Mouse (Mus musculus) bone marrow macrophage, adult 2 months (primary cell): ENCODE measurements at regions not wholly inside any gene's neighbourhood (a gene's known extent, or its start where the extent isn't known, plus 50 kb on each side); places are given as distances from the start of the nearest gene placed in this dataset.

Experiments
- CTCF ChIP-seq: IDR thresholded peaks from 2 replicates; pipeline ENCODE4 v1.5.1; 2012; ENCODE audit warnings: low read depth, mild to moderate bottlenecking, low read length, moderate library complexity
- POLR2A ChIP-seq: IDR thresholded peaks from 2 replicates; pipeline ENCODE4 v1.6.1; 2012; ENCODE audit warnings: mild to moderate bottlenecking, low read depth, low read length, borderline replicate concordance

DNA sequence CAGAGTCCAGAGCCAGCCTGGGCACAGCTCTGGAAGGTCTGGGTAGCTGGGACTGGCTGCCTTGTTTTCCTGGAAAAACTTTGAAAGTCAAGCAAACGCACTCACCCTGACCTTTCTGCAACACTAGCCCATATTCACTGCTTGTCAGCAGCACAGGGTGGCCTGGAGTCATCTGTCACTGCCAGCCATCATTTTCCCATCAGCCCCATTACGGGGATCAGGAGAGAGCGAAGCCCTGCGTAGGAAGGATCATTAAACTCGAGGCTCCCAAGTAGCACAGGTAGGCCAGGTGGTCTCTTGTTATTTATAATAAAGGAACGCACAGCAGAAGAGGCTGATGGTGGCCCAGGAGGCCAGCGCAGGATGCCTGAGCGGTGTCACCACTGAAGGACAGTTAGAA, 389.8 kb upstream of the Zfp507 start:
- no peak for TF ChIP-seq CTCF
- no peak for TF ChIP-seq POLR2A
